Mouse (Mus musculus): ENCODE data around the gene Cxcl10. TPM values are rescaled to one million over a fixed set of nuclear protein-coding genes. Genes with fewer than 3 reads are reported as not detected.

Gene Cxcl10
- polyA plus RNA-seq, 1 experiment from 2014 or later: 11.5 TPM

- no peak for DNase-seq
- WGBS (ENCODE audit: insufficient replicate concordance): 55% methylated on average over 3 of the region's 3 CpGs
Observed at GRCm38 (mm10) chr5:92336743-92337142, 11.9 kb downstream of the Cxcl10 start.

DNA sequence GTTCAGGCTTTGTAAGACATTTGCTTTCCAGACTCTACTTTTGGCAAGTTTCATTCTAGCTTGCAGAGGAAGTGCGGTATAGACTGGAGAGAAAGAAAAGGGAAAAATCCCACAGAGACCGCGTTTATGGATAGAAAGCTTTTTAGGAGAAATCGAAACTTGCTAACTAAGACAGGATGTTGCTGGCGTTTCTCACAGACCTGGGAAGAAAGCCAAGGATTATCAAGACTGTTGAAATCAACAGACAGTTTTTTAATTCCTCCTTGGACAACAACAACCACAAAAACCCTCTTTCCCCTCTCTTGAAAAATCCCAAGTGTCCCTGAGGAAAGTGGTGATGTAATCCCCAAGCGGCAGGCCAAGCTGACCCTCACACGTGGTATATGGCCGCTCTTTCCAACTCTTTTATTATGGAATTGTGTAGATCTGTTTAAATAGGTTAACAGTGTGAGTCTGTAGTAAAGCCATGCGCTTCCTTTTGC lies 16.3 kb downstream of the Cxcl10 start:
- Histone ChIP-seq H3K36me3 (no peaks in the 10 kb centered on the region), H3K4me3 (replicated peaks) (no peak overlapping the region), H3K27ac (peak overlapping the region; percentile 63), H3K4me1 (replicated peaks) (0 out of 2 replicates have a peak, but pooled peaks cover 5% of the 10 kb centered on the region), H3K27me3 (no peaks in the 10 kb centered on the region), H3K4me2 (no peak overlapping the region), H3K9me3 (replicated peaks) (no peaks in the 10 kb centered on the region), H3K9ac (no peak overlapping the region)
- WGBS (ENCODE audit: insufficient replicate concordance): 67% methylated on average over 9 of the region's 9 CpGs
- DNase-seq: no peak
- ATAC-seq (ENCODE audit: low read depth): no peak

More at GRCm38 (mm10) chr5:92336743-92337142, 11.9 kb downstream of the Cxcl10 start:
- Histone ChIP-seq H3K27ac (no peak overlapping the region), H3K9me3 (replicated peaks) (no peaks in the 10 kb centered on the region), H3K4me2 (no peak overlapping the region), H3K4me1 (replicated peaks) (0 out of 2 replicates have a peak, but pooled peaks cover 3% of the 10 kb centered on the region), H3K27me3 (no peaks in the 10 kb centered on the region), H3K36me3 (no peaks in the 10 kb centered on the region), H3K4me3 (replicated peaks) (no peak overlapping the region), H3K9ac (no peak overlapping the region)
- no peak for ATAC-seq (ENCODE audit: low read depth)

GRCm38 (mm10) chr5:92331635-92332338 lies 16.9 kb downstream of the Cxcl10 start, which contains the start of gene Art3:
Gene Art3, plus strand, starts transcription at chr5:92331827.
- no peak within 1 kb of the TSS for H3K9ac ChIP-seq
- H3K27me3 ChIP-seq: no peaks in the 10 kb centered on the region
- H3K36me3 ChIP-seq: no peaks in the 10 kb centered on the region
- WGBS (ENCODE audit: insufficient replicate concordance): 80% methylated on average over 17 of the region's 17 CpGs
- H3K4me2 ChIP-seq: no peak within 1 kb of the TSS
- H3K4me3 ChIP-seq (replicated peaks): no peak within 1 kb of the TSS
- 0 out of 2 replicates have a peak, but pooled peaks cover 5% of the 10 kb centered on the region for H3K4me1 ChIP-seq (replicated peaks)
- H3K9me3 ChIP-seq (replicated peaks): no peaks in the 10 kb centered on the region
- H3K27ac ChIP-seq: peak within 1 kb of the TSS; percentile 63
- ATAC-seq (ENCODE audit: low read depth): no peak
- DNase-seq: no peak

GRCm38 (mm10) chr5:92331122-92331521 lies 17.6 kb downstream of the Cxcl10 start:
- 0 out of 2 replicates have a peak, but pooled peaks cover 5% of the 10 kb centered on the region for H3K4me1 ChIP-seq (replicated peaks)
- no peak for DNase-seq
- WGBS (ENCODE audit: insufficient replicate concordance): 71% methylated on average over 12 of the region's 12 CpGs
- no peaks in the 10 kb centered on the region for H3K36me3 ChIP-seq
- no peak overlapping the region for H3K4me2 ChIP-seq
- no peaks in the 10 kb centered on the region for H3K9me3 ChIP-seq (replicated peaks)
- ATAC-seq (ENCODE audit: low read depth): no peak
- no peak overlapping the region for H3K27ac ChIP-seq
- H3K27me3 ChIP-seq: no peaks in the 10 kb centered on the region
- H3K9ac ChIP-seq: no peak overlapping the region
- H3K4me3 ChIP-seq (replicated peaks): no peak overlapping the region

DNA sequence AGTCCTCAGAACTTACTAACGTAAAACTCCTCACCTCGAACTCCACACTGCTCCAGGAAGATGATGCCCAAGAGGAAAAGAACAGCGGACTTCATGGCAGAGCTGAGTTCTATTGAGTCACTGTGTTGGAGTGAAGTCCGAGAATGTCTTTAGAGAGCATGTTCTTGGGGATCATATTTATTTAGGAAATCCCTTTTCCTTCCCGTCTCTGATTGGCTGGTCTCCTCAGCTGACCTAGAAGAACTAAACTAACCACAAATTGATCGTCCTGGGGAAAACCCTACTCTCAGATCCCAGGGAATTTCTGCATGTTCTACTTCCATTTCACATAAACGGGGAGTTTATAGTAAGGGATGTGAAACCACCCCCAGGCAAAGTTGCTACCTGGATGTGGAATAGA lies 20.8 kb downstream of the Cxcl10 start, which contains the start of gene Cxcl9:
TSS of gene Cxcl9 (minus strand) at position 151 of the 400 bp plus-strand sequence.
- no peak within 1 kb of the TSS for H3K9ac ChIP-seq
- 0 out of 2 replicates have a peak, but pooled peaks cover 12% of the 10 kb centered on the region for H3K4me1 ChIP-seq (replicated peaks)
- ATAC-seq (ENCODE audit: low read depth) (no peak), DNase-seq (no peak)
- no peaks in the 10 kb centered on the region for H3K27me3 ChIP-seq
- no peaks in the 10 kb centered on the region for H3K36me3 ChIP-seq
- H3K27ac ChIP-seq: no peak within 1 kb of the TSS
- H3K9me3 ChIP-seq (replicated peaks): no peaks in the 10 kb centered on the region
- H3K4me3 ChIP-seq (replicated peaks): no peak within 1 kb of the TSS
- no peak within 1 kb of the TSS for H3K4me2 ChIP-seq
- WGBS (ENCODE audit: insufficient replicate concordance): 65% methylated on average over 7 of the region's 7 CpGs

GRCm38 (mm10) chr5:92327367-92327766 lies 21.3 kb downstream of the Cxcl10 start:
- no peaks in the 10 kb centered on the region for H3K36me3 ChIP-seq
- H3K4me1 ChIP-seq (replicated peaks): 0 out of 2 replicates have a peak, but pooled peaks cover 12% of the 10 kb centered on the region
- no peak overlapping the region for H3K4me2 ChIP-seq
- H3K27ac ChIP-seq: no peak overlapping the region
- DNase-seq: no peak
- no peak for ATAC-seq (ENCODE audit: low read depth)
- H3K9ac ChIP-seq: no peak overlapping the region
- 11% methylated on average over 6 of the region's 6 CpGs for WGBS (ENCODE audit: insufficient replicate concordance)
- H3K4me3 ChIP-seq (replicated peaks): no peak overlapping the region
- no peaks in the 10 kb centered on the region for H3K9me3 ChIP-seq (replicated peaks)
- H3K27me3 ChIP-seq: no peaks in the 10 kb centered on the region

GRCm38 (mm10) chr5:92323264-92323663 lies 25.4 kb downstream of the Cxcl10 start:
- no peak overlapping the region for H3K4me3 ChIP-seq (replicated peaks)

GRCm38 (mm10) chr5:92322612-92323011 lies 26.1 kb downstream of the Cxcl10 start:
- Histone ChIP-seq H3K9me3 (replicated peaks) (no peaks in the 10 kb centered on the region), H3K4me3 (replicated peaks) (no peak overlapping the region), H3K9ac (no peak overlapping the region), H3K36me3 (no peaks in the 10 kb centered on the region), H3K27me3 (no peaks in the 10 kb centered on the region), H3K4me1 (replicated peaks) (peaks cover 7% of the 10 kb centered on the region; the same call in 1 of the 2 replicates), H3K4me2 (no peak overlapping the region), H3K27ac (no peak overlapping the region)
- WGBS (ENCODE audit: insufficient replicate concordance): 69% methylated on average over 4 of the region's 4 CpGs
- DNase-seq: no peak
- ATAC-seq (ENCODE audit: low read depth): no peak

More at GRCm38 (mm10) chr5:92323264-92323663, 25.4 kb downstream of the Cxcl10 start:
- Histone ChIP-seq H3K27me3 (no peaks in the 10 kb centered on the region), H3K9ac (no peak overlapping the region), H3K27ac (no peak overlapping the region), H3K9me3 (replicated peaks) (no peaks in the 10 kb centered on the region), H3K4me1 (replicated peaks) (peaks cover 7% of the 10 kb centered on the region; the same call in 1 of the 2 replicates), H3K4me2 (no peak overlapping the region), H3K36me3 (no peaks in the 10 kb centered on the region)
- ATAC-seq (ENCODE audit: low read depth): no peak
- WGBS (ENCODE audit: insufficient replicate concordance): 59% methylated on average over 5 of the region's 5 CpGs
- no peak for DNase-seq

DNA sequence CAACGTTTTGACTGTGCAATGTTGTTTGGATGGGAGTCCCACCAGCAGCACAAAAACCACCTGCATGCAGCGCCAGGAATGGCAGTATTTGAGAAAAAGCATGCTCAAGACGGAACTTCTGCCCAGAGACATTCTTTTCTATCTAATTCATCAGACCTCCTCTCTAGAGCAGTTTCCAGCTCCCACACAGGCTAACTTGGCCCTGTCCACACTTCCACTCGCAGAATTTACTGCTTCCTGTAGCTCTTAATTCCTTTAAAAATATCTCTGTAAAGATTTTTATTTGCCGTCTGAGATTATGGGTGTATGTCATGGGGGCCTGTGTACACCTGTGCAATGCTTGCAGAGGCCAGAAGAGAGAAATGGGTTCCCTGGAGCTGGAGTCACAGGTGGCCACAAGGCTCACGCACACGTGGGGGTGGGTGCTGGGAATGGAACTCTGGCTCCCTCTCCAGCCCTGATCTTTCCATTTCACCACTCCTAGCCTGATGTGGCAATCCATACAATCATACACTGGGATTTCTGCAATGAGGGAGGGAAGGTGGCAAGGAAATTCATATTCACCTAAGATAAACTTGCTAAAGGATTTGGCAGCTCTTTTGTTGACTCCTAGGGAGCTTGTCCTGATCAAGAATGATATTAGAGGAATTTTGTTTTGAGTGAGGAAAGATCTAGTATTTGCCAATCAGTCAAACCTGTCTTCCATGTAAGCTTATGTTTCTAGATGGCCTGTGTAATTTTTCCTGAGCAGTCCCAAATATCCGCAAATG lies 26.9 kb downstream of the Cxcl10 start:
- no peak overlapping the region for H3K4me2 ChIP-seq
- 50% methylated on average over 8 of the region's 8 CpGs for WGBS (ENCODE audit: insufficient replicate concordance)
- H3K27me3 ChIP-seq: no peaks in the 10 kb centered on the region
- no peak overlapping the region for H3K9ac ChIP-seq
- DNase-seq: no peak
- peaks cover 7% of the 10 kb centered on the region; the same call in 1 of the 2 replicates for H3K4me1 ChIP-seq (replicated peaks)
- H3K4me3 ChIP-seq (replicated peaks): no peak overlapping the region
- no peaks in the 10 kb centered on the region for H3K36me3 ChIP-seq
- H3K9me3 ChIP-seq (replicated peaks): no peaks in the 10 kb centered on the region
- no peak overlapping the region for H3K27ac ChIP-seq
- no peak for ATAC-seq (ENCODE audit: low read depth)

DNA sequence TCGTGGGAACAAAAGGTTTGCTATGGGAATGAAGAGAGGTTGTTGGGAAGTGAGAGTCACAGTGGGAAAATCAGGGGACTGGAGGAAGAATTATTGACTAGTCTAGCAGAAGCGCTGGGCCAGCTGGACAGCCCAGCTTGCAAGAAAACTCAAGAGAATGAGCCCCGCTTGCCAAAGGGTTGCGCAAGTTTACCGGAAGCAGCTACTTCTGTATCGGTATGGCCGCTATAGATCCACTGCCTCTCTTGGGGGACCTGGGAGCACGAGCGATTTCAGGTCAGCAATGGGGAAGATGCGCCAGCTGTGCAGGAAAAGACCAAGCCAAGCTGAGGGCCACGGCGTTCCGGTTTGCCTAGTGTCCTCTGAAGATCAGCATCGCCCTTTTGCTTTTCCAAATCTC lies 30.1 kb downstream of the Cxcl10 start:
- Histone ChIP-seq H3K36me3 (no peaks in the 10 kb centered on the region), H3K4me1 (replicated peaks) (peaks cover 10% of the 10 kb centered on the region), H3K9ac (no peak overlapping the region), H3K4me2 (no peak overlapping the region), H3K9me3 (replicated peaks) (no peaks in the 10 kb centered on the region), H3K27me3 (no peaks in the 10 kb centered on the region), H3K27ac (no peak overlapping the region), H3K4me3 (replicated peaks) (no peak overlapping the region)
- 68% methylated on average over 14 of the region's 14 CpGs for WGBS (ENCODE audit: insufficient replicate concordance)
- no peak for DNase-seq
- ATAC-seq (ENCODE audit: low read depth): no peak

- Histone ChIP-seq H3K9me3 (replicated peaks) (no peaks in the 10 kb centered on the region), H3K9ac (no peak overlapping the region), H3K4me2 (no peak overlapping the region), H3K4me1 (replicated peaks) (peaks cover 12% of the 10 kb centered on the region), H3K27ac (no peak overlapping the region), H3K27me3 (no peaks in the 10 kb centered on the region), H3K4me3 (replicated peaks) (no peak overlapping the region), H3K36me3 (no peaks in the 10 kb centered on the region)
- DNase-seq: no peak
- WGBS (ENCODE audit: insufficient replicate concordance): 45% methylated on average over 7 of the region's 7 CpGs
- ATAC-seq (ENCODE audit: low read depth): peak; percentile 53; the same call in 1 of the 2 replicates
Observed at GRCm38 (mm10) chr5:92318119-92318518, 30.6 kb downstream of the Cxcl10 start.
